Mouse (Mus musculus) forebrain, embryonic 14.5 days (tissue): ENCODE data around the gene Zfp14. TPM values are rescaled to one million over a fixed set of nuclear protein-coding genes. Genes with fewer than 3 reads are reported as not detected.

Experiments used
- ATAC-seq: fragments of 200-750 bp; cut with Nextera tagmentation; 2 replicates; pipeline ENCODE4 v1.8.0; 2017; ENCODE audit warnings: mild to moderate bottlenecking, moderate library complexity
- DNase-seq: peaks from one replicate; pipeline ENCODE4 v3.0.0-alpha.2; 2015; ENCODE audit warnings: low spot score
- H3K27ac ChIP-seq: fragments of 300-500 bp; sonication (generic); 2 replicates; pipeline ENCODE4 v1.5.1; 2014; ENCODE audit warnings: low read depth, mild to moderate bottlenecking, control low read depth, low read length, moderate library complexity
- H3K27me3 ChIP-seq: fragments of 300-500 bp; sonication (generic); replicated peaks from 2 replicates; pipeline ENCODE4 v1.6.1; 2014; ENCODE audit warnings: low read length, control low read depth, mixed read lengths; ENCODE audit not compliant: control insufficient read depth, insufficient read depth
- H3K36me3 ChIP-seq: fragments of 300-500 bp; sonication (generic); 2 replicates; pipeline ENCODE4 v1.6.1; 2014; ENCODE audit warnings: low read length, control low read depth; ENCODE audit not compliant: control insufficient read depth, insufficient read depth
- H3K4me1 ChIP-seq: fragments of 300-500 bp; sonication (generic); 2 replicates; pipeline ENCODE4 v1.6.1; 2014; ENCODE audit warnings: antibody characterized with exemption, low read length, control low read depth; ENCODE audit not compliant: control insufficient read depth, insufficient read depth
- H3K4me2 ChIP-seq: fragments of 300-500 bp; sonication (generic); 2 replicates; pipeline ENCODE4 v1.6.1; 2014; ENCODE audit warnings: mild to moderate bottlenecking, control low read depth, low read length
- H3K4me3 ChIP-seq: fragments of 300-500 bp; sonication (generic); 2 replicates; pipeline ENCODE4 v1.5.1; 2014; ENCODE audit warnings: low read depth, low read length, control low read depth
- H3K9ac ChIP-seq: fragments of 300-500 bp; sonication (generic); 2 replicates; pipeline ENCODE4 v1.6.1; 2014; ENCODE audit warnings: mild to moderate bottlenecking, low read length, control low read depth, moderate library complexity
- H3K9me3 ChIP-seq: fragments of 300-500 bp; sonication (generic); replicated peaks from 2 replicates; pipeline ENCODE4 v1.6.1; 2016; ENCODE audit warnings: low read length, control low read depth, mixed read lengths; ENCODE audit not compliant: control insufficient read depth
- WGBS: fragments of 180-500 bp; shearing (Covaris S2); extraction: QIAGEN DNeasy Blood & Tissue Kit; methylation state at CpG from one replicate; pipeline ENCODE4 v1.1.7; 2014; 5-methylcytosine and 5-hydroxymethylcytosine counted together
- microRNA-seq: library from miRNA; unstranded; fragments of <30 nt; microRNA quantifications from one replicate; pipeline ENCODE4, GENCODE M21; 2016
- polyA plus RNA-seq: library from polyadenylated mRNA; unstranded; fragments of >200 nt; fragmentation: Nextera tagmentation; extraction: Ambion mirVana; gene quantifications from 2 replicates; pipeline ENCODE4 v1.2.1, GENCODE M21; 2014

Gene Zfp14
- polyA plus RNA-seq, 1 experiment from 2014 or later = 14.3 TPM

DNA sequence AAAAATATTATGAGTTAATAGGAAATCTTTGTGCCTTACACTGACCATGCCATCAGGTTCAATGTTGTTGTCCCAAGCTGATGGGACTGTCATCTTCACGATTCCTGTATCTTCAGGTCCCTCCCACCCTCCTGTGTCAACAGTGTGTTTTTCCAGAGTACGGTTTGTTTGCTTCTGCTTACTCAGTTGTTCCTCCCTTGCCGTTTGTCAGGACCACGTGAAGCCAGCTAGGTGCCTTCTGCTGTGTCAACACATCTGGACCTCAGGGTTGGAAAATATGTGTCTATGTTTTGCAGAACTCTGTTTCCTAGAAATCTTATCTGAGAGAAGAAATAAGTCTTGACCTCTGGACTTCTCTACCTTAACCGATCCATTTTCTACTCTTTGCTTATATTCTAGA, 50.6 kb downstream of the Zfp14 start:
- H3K9me3 ChIP-seq = no peaks in the 10 kb centered on the region

DNA sequence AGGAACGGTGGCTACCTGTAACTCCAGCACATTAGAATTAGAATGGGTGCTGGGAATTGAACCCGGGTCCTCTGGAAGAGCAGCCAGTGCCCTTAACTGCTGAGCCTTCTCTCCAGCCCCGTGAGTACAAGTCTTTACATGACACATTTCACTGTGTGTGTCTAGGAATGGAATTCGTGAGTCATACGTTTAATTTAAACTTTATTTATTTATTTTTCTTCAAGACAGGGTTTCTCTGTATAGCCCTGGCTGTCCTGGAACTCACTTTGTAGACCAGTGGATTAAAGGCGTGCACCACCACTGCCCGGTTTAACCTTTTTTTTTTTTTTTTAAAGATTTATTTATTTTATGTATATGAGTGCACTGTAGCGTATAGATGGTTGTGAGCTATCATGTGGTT, 56.0 kb downstream of the Zfp14 start:
- Histone ChIP-seq H3K9ac (no peak overlapping the region), H3K4me3 (no peak overlapping the region), H3K9me3 (no peaks in the 10 kb centered on the region), H3K4me1 (no peaks in the 10 kb centered on the region), H3K4me2 (no peak overlapping the region), H3K36me3 (peaks cover 62% of the 10 kb centered on the region), H3K27ac (no peak overlapping the region), H3K27me3 (no peaks in the 10 kb centered on the region)
- WGBS = 97% methylated on average over 8 of the region's 8 CpGs
- DNase-seq = no peak
- ATAC-seq = no peak

More for the DNA sequence above, 50.6 kb downstream of the Zfp14 start:
- Histone ChIP-seq H3K4me2 (no peak overlapping the region), H3K4me1 (no peaks in the 10 kb centered on the region), H3K4me3 (no peak overlapping the region), H3K27ac (no peak overlapping the region), H3K9ac (no peak overlapping the region), H3K36me3 (peaks cover 57% of the 10 kb centered on the region), H3K27me3 (no peaks in the 10 kb centered on the region)
- WGBS = 91% methylated on average over 5 of the region's 5 CpGs
- ATAC-seq = no peak
- no peak for DNase-seq

DNA sequence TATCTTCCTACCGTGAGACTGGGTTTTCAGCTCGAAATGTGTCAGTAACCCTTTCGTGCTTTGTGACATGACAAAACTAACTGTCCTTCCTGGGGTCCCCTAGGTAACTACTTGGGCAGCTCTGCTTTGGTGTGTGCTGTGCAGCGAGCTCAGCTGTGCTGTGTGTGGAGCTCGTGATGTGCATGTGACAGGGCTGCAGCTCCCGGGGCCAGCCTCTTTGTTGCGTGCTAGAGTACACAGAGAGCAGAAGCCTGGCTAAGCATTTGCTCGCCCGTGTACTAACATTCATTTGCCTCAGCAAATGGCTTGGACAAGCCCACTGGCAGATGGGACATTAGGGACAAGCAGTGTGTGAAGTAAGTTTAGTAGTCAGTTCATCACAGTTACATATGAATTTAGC, 57.8 kb downstream of the Zfp14 start:
- H3K4me3 ChIP-seq = no peak overlapping the region
- no peak overlapping the region for H3K27ac ChIP-seq
- ATAC-seq = no peak
- no peaks in the 10 kb centered on the region for H3K9me3 ChIP-seq
- WGBS = 98% methylated on average over 9 of the region's 9 CpGs
- H3K4me2 ChIP-seq = no peak overlapping the region
- no peaks in the 10 kb centered on the region for H3K4me1 ChIP-seq
- peaks cover 62% of the 10 kb centered on the region for H3K36me3 ChIP-seq
- H3K27me3 ChIP-seq = no peaks in the 10 kb centered on the region
- no peak overlapping the region for H3K9ac ChIP-seq
- DNase-seq = no peak

DNA sequence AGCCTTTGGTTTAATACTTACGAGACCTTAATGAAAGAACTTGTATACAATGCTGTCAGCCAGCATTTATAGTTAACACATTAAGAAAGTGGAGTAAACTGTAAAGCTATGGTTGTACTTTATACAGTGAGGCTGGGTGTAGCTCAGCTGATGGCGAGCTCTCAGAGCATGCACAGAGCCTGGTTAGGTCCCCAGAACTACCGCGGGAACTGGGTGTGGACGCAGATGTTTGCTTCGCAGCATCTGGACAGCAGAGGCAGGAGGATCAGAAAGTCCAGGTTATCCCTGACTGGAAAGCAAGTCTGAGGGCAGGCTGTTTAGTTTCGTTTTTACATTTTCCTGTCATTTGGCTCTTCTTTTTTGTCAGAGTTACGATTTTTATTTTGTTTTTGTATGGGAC, 58.5 kb downstream of the Zfp14 start:
- Histone ChIP-seq H3K9ac (no peak overlapping the region), H3K4me3 (no peak overlapping the region), H3K27me3 (no peaks in the 10 kb centered on the region), H3K36me3 (peaks cover 60% of the 10 kb centered on the region), H3K4me2 (no peak overlapping the region), H3K27ac (no peak overlapping the region), H3K9me3 (no peaks in the 10 kb centered on the region), H3K4me1 (no peaks in the 10 kb centered on the region)
- WGBS = 99% methylated on average over 8 of the region's 8 CpGs
- DNase-seq (no peak), ATAC-seq (no peak)

DNA sequence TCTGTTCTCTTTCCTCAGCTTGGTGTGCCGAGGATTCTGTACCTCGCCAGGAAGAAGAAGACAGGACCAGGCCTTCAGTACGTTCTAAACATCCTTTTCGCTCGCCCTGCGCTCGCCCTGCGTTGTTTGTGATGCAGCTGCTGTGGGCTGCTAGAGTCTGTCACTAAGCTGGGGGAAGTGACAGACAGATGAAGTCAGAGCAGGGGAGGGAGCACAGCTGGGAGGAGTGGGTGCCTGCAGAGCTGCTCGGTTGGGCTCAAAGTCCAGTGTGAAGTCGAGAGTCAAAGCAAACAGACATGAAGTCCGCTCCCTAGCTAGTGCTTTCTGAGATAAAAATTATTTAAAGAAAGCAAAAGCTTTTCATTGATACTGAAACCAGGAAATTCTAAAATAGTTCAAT, 62.1 kb downstream of the Zfp14 start:
- Histone ChIP-seq H3K4me3 (no peak overlapping the region), H3K4me2 (no peak overlapping the region), H3K27ac (no peak overlapping the region), H3K9me3 (no peaks in the 10 kb centered on the region), H3K4me1 (peaks cover 6% of the 10 kb centered on the region; the same call in 1 of the 2 replicates), H3K36me3 (peaks cover 59% of the 10 kb centered on the region), H3K9ac (no peak overlapping the region), H3K27me3 (no peaks in the 10 kb centered on the region)
- no peak for ATAC-seq
- no peak for DNase-seq
- WGBS = 91% methylated on average over 11 of the region's 11 CpGs

DNA sequence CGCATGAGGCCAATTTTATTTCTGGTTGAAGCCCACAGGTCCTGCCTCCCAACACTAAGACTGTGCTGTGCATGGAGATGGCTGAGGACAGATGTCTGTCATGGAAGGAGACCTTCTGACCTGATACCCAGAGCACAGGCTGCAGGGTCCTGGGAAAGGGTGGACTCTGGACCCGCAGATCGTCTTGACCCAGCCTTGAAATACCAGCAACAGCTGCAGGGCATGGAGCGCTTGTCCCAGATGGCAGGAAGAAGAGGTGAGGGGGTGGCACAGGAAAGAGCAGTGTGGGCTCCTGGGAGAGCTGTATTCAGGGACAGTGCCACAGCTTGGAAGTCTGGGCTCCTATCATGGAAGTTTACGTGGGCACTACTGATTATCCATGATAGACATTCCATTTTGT, 63.6 kb downstream of the Zfp14 start:
- peaks cover 54% of the 10 kb centered on the region for H3K36me3 ChIP-seq

More for the DNA sequence above, 63.6 kb downstream of the Zfp14 start:
- WGBS = 98% methylated on average over 5 of the region's 5 CpGs
- Histone ChIP-seq H3K4me1 (peaks cover 10% of the 10 kb centered on the region; the same call in 1 of the 2 replicates), H3K27me3 (no peaks in the 10 kb centered on the region), H3K9ac (no peak overlapping the region), H3K4me2 (no peak overlapping the region), H3K4me3 (no peak overlapping the region), H3K9me3 (no peaks in the 10 kb centered on the region), H3K27ac (no peak overlapping the region)
- no peak for DNase-seq
- ATAC-seq = no peak

Small RNA genes lying within 50 kb of the gene (microRNA-seq; reads per million reads assigned to microRNA genes)
- not detected for gene Gm23368

Other genes starting within 250 kb of the Zfp14 start
- gene Zfp790, start 235.3 kb downstream of the Zfp14 start, polyA plus RNA-seq = 23.0 and 34.3 TPM in 2 replicates
- 15.7 and 17.1 TPM in 2 replicates for gene Zfp940, start 197.7 kb downstream of the Zfp14 start, polyA plus RNA-seq
- gene Zfp420, start 191.4 kb downstream of the Zfp14 start, polyA plus RNA-seq = 16.5 and 21.6 TPM in 2 replicates
- 19.2 and 20.5 TPM in 2 replicates for gene Zfp27, start 144.8 kb downstream of the Zfp14 start, polyA plus RNA-seq
- 9.9 and 10.5 TPM in 2 replicates for gene Zfp383, start 143.2 kb downstream of the Zfp14 start, polyA plus RNA-seq
- 9.2 and 15.7 TPM in 2 replicates for gene Zfp74, start 97.3 kb downstream of the Zfp14 start, polyA plus RNA-seq
- 2.9 and 4.3 TPM in 2 replicates for gene Zfp568, start 67.4 kb downstream of the Zfp14 start, polyA plus RNA-seq
- gene Zfp82, start 21.5 kb upstream of the Zfp14 start, polyA plus RNA-seq = 13.6 and 13.8 TPM in 2 replicates
- gene Gm26920, start 39.0 kb upstream of the Zfp14 start, polyA plus RNA-seq = 2.0 and 2.7 TPM in 2 replicates
- 18.7 and 20.3 TPM in 2 replicates for gene Zfp566, start 39.1 kb upstream of the Zfp14 start, polyA plus RNA-seq
- 123 and 140 TPM in 2 replicates for gene Zfp260, start 43.4 kb upstream of the Zfp14 start, polyA plus RNA-seq
- 4.6 and 7.7 TPM in 2 replicates for gene Zfp382, start 70.6 kb upstream of the Zfp14 start, polyA plus RNA-seq
- gene Zfp146, start 118.4 kb upstream of the Zfp14 start, polyA plus RNA-seq = 27.4 and 29.0 TPM in 2 replicates
- gene Cox7a1, start 132.8 kb upstream of the Zfp14 start, polyA plus RNA-seq = 4.8 and 5.5 TPM in 2 replicates
- 50.8 and 56.9 TPM in 2 replicates for gene Capns1, start 147.4 kb upstream of the Zfp14 start, polyA plus RNA-seq
- gene Polr2i, start 180.6 kb upstream of the Zfp14 start, polyA plus RNA-seq = 191 and 256 TPM in 2 replicates
- gene Tbcb, start 180.9 kb upstream of the Zfp14 start, polyA plus RNA-seq = 376 and 384 TPM in 2 replicates
- not detected in 2 replicates for gene Ovol3, start 184.3 kb upstream of the Zfp14 start, polyA plus RNA-seq
- 0.27 and 0.32 TPM in 2 replicates for gene Thap8, start 228.7 kb upstream of the Zfp14 start, polyA plus RNA-seq
- 5.6 and 5.8 TPM in 2 replicates for gene Wdr62, start 229.0 kb upstream of the Zfp14 start, polyA plus RNA-seq
- 142 and 174 TPM in 2 replicates for gene Clip3, start 240.3 kb upstream of the Zfp14 start, polyA plus RNA-seq